ENCODE assay signal across 15 mouse cellular contexts in genomic region chr8:79620489-79621276, GRCm38 (mm10). TPM values are rescaled to one million over a fixed set of nuclear protein-coding genes. Genes with fewer than 3 reads are reported as not detected.
DNase-seq lines count a peak whose midpoint lies in the region; ATAC-seq lines count a peak whose summit lies in the region.
"Had no signal": no experiment of that assay in that cellular context is flagged by ENCODE, and none has a peak within 500 bp of the region (broad histone marks: within the 10 kb centered on the region; RNA-seq: fewer than 3 reads in every experiment).

No protein-coding gene starts in this region.

- no peak overlapping the region for H3K9ac ChIP-seq in embryonic facial prominence, embryonic 14.5 days (ENCODE audit: low read depth, low read length)
- no peak overlapping the region for H3K9ac ChIP-seq in kidney, embryonic 14.5 days (ENCODE audit: low read depth, low read length)
- H3K9ac ChIP-seq in neural tube, embryonic 12.5 days: no peak overlapping the region
- H3K9ac ChIP-seq in neural tube, embryonic 15.5 days (replicated peaks): no peak overlapping the region
- H3K9ac ChIP-seq: embryonic facial prominence, embryonic 12.5 days; forebrain, embryonic 15.5 days had no signal

- no peak overlapping the region for H3K4me2 ChIP-seq in embryonic facial prominence, embryonic 14.5 days (ENCODE audit: low read depth, low read length)
- no peak overlapping the region for H3K4me2 ChIP-seq in kidney, embryonic 14.5 days (replicated peaks; ENCODE audit: low read depth, low read length)
- no peak overlapping the region for H3K4me2 ChIP-seq in neural tube, embryonic 12.5 days (replicated peaks)
- no peak overlapping the region for H3K4me2 ChIP-seq in neural tube, embryonic 15.5 days
- H3K4me2 ChIP-seq: embryonic facial prominence, embryonic 12.5 days; forebrain, embryonic 15.5 days had no signal

- H3K27ac ChIP-seq in embryonic facial prominence, embryonic 14.5 days (replicated peaks; ENCODE audit: low read depth, low read length): 0 out of 2 replicates have a peak overlapping the region, but pooled peaks have one; percentile 29
- H3K27ac ChIP-seq in embryonic facial prominence, embryonic 10.5 days (replicated peaks): no peak overlapping the region
- H3K27ac ChIP-seq in kidney, embryonic 14.5 days (ENCODE audit: low read depth, low read length): peak overlapping the region; percentile 69; the same call in 1 of the 2 replicates
- no peak overlapping the region for H3K27ac ChIP-seq in neural tube, embryonic 12.5 days
- no peak overlapping the region for H3K27ac ChIP-seq in neural tube, embryonic 15.5 days (replicated peaks)
- H3K27ac ChIP-seq: embryonic facial prominence, embryonic 12.5 days; forebrain, embryonic 15.5 days; hindbrain, postnatal 0 days had no signal

- 52% methylated on average over 9 of the region's 9 CpGs for WGBS in embryonic facial prominence, embryonic 14.5 days
- WGBS in embryonic facial prominence, embryonic 10.5 days: 58% methylated on average over 9 of the region's 9 CpGs
- WGBS in kidney, embryonic 14.5 days: 60% methylated on average over 9 of the region's 9 CpGs
- 24% methylated on average over 9 of the region's 9 CpGs for whole genome bisulfite sequencing in neural tube, embryonic 12.5 days
- WGBS in neural tube, embryonic 15.5 days: 22% methylated on average over 9 of the region's 9 CpGs

- no peak for DNase-seq in embryonic facial prominence, embryonic 14.5 days (ENCODE audit: low spot score)
- DNase-seq in embryonic facial prominence, embryonic 10.5 days (ENCODE audit: low spot score): no peak
- DNase-seq in kidney, adult 11 months: no peak
- no peak for DNase-seq in thymus, adult 18-20 months
- no peak for DNase-seq in adrenal gland, adult 2 months
- DNase-seq: cerebellum, adult 18-20 months; gastrocnemius, postnatal 25 days; lung, adult 18-20 months; midbrain, embryonic 14.5 days had no signal

- no peaks in the 10 kb centered on the region for H3K36me3 ChIP-seq in embryonic facial prominence, embryonic 14.5 days (ENCODE audit: control insufficient read depth, insufficient read depth, low read length)
- H3K36me3 ChIP-seq in embryonic facial prominence, embryonic 10.5 days (replicated peaks): no peaks in the 10 kb centered on the region
- no peaks in the 10 kb centered on the region for H3K36me3 ChIP-seq in kidney, embryonic 14.5 days (ENCODE audit: control insufficient read depth, insufficient read depth, low read length)
- H3K36me3 ChIP-seq in neural tube, embryonic 12.5 days: no peaks in the 10 kb centered on the region
- H3K36me3 ChIP-seq in neural tube, embryonic 15.5 days: no peaks in the 10 kb centered on the region
- H3K36me3 ChIP-seq: embryonic facial prominence, embryonic 12.5 days; forebrain, embryonic 15.5 days had no signal

- H3K27me3 ChIP-seq in embryonic facial prominence, embryonic 14.5 days (replicated peaks; ENCODE audit: control insufficient read depth, insufficient read depth, low read length): no peaks in the 10 kb centered on the region
- H3K27me3 ChIP-seq in embryonic facial prominence, embryonic 10.5 days (replicated peaks; ENCODE audit: low read depth, poor library complexity, severe bottlenecking): no peaks in the 10 kb centered on the region
- no peaks in the 10 kb centered on the region for H3K27me3 ChIP-seq in kidney, embryonic 14.5 days (ENCODE audit: control insufficient read depth, insufficient read depth, low read length)
- no peaks in the 10 kb centered on the region for H3K27me3 ChIP-seq in neural tube, embryonic 12.5 days (replicated peaks)
- H3K27me3 ChIP-seq in neural tube, embryonic 15.5 days (replicated peaks): no peaks in the 10 kb centered on the region
- H3K27me3 ChIP-seq: embryonic facial prominence, embryonic 12.5 days; forebrain, embryonic 15.5 days had no signal

- H3K9me3 ChIP-seq in embryonic facial prominence, embryonic 14.5 days (ENCODE audit: control insufficient read depth, low read length): no peaks in the 10 kb centered on the region
- no peaks in the 10 kb centered on the region for H3K9me3 ChIP-seq in embryonic facial prominence, embryonic 10.5 days
- no peaks in the 10 kb centered on the region for H3K9me3 ChIP-seq in kidney, embryonic 14.5 days (ENCODE audit: control insufficient read depth, low read length)
- H3K9me3 ChIP-seq in neural tube, embryonic 12.5 days: no peaks in the 10 kb centered on the region
- no peaks in the 10 kb centered on the region for H3K9me3 ChIP-seq in neural tube, embryonic 15.5 days (replicated peaks)
- H3K9me3 ChIP-seq: embryonic facial prominence, embryonic 12.5 days; forebrain, embryonic 15.5 days had no signal

- no peak overlapping the region for H3K4me3 ChIP-seq in embryonic facial prominence, embryonic 14.5 days (ENCODE audit: low read depth, low read length)
- no peak overlapping the region for H3K4me3 ChIP-seq in embryonic facial prominence, embryonic 10.5 days
- H3K4me3 ChIP-seq in kidney, embryonic 14.5 days (ENCODE audit: low read length): no peak overlapping the region
- H3K4me3 ChIP-seq in neural tube, embryonic 12.5 days: no peak overlapping the region
- H3K4me3 ChIP-seq in neural tube, embryonic 15.5 days (replicated peaks): no peak overlapping the region
- H3K4me3 ChIP-seq: embryonic facial prominence, embryonic 12.5 days; forebrain, embryonic 15.5 days had no signal

- no peak for ATAC-seq in embryonic facial prominence, embryonic 14.5 days (ENCODE audit: low read depth)
- no peak for ATAC-seq in kidney, embryonic 14.5 days (ENCODE audit: low FRiP score, low TSS enrichment)
- peak; percentile 68; the same call in 1 of the 2 replicates for ATAC-seq in neural tube, embryonic 12.5 days (ENCODE audit: low FRiP score, low read depth)
- ATAC-seq in neural tube, embryonic 15.5 days (ENCODE audit: low FRiP score): no peak
- ATAC-seq: forebrain, embryonic 15.5 days; hindbrain, postnatal 0 days had no signal

- H3K4me1 ChIP-seq in embryonic facial prominence, embryonic 14.5 days (ENCODE audit: control insufficient read depth, insufficient read depth, low read length): no peaks in the 10 kb centered on the region
- H3K4me1 ChIP-seq in embryonic facial prominence, embryonic 10.5 days: peaks cover 20% of the 10 kb centered on the region
- H3K4me1 ChIP-seq in kidney, embryonic 14.5 days (ENCODE audit: control insufficient read depth, insufficient read depth, low read length): peaks cover 7% of the 10 kb centered on the region
- H3K4me1 ChIP-seq in neural tube, embryonic 12.5 days: peaks cover 12% of the 10 kb centered on the region; the same call in 1 of the 2 replicates
- no peaks in the 10 kb centered on the region; the same call in 1 of the 2 replicates for H3K4me1 ChIP-seq in neural tube, embryonic 15.5 days
- H3K4me1 ChIP-seq: embryonic facial prominence, embryonic 12.5 days; forebrain, embryonic 15.5 days had no signal

RNA-seq across cellular contexts. Expression of gene Otud4, which starts 18.7 kb away (rescaled TPM):
- 22.2 and 24.0 TPM in 2 replicates for polyA plus RNA-seq in embryonic facial prominence, embryonic 14.5 days (2014; fragmentation: Nextera tagmentation; extraction: Ambion mirVana)
- polyA plus RNA-seq in embryonic facial prominence, embryonic 10.5 days (2016; fragmentation: Nextera tagmentation; extraction: Ambion mirVana): 16.1 and 17.8 TPM in 2 replicates
- 17.6 and 30.9 TPM in 2 replicates for polyA plus RNA-seq in kidney, embryonic 14.5 days (2014; fragmentation: Nextera tagmentation; extraction: Ambion mirVana)
- 18.3 and 18.4 TPM in 2 replicates for polyA plus RNA-seq in neural tube, embryonic 12.5 days (2016; fragmentation: Nextera tagmentation; extraction: Ambion mirVana)
- polyA plus RNA-seq in neural tube, embryonic 15.5 days (2015; fragmentation: Nextera tagmentation; extraction: Ambion mirVana): 9.3 and 10.3 TPM in 2 replicates
- total RNA-seq in adrenal gland, adult 2 months (2021): 10 to 100 TPM; 32.9 to 56.6 TPM
- polyA plus RNA-seq in adrenal gland, adult 2 months (2012; rRNA removed): 12.1 and 16.4 TPM in 2 replicates

Comparison
In these comparisons a context has a peak if more than half of its experiments do, and no peak if none do; other contexts are left out.
1. H3K27ac ChIP-seq: peak in embryonic facial prominence, embryonic 14.5 days (single experiment) and kidney, embryonic 14.5 days (single experiment); none in embryonic facial prominence, embryonic 10.5 days (single experiment), neural tube, embryonic 12.5 days (single experiment) and neural tube, embryonic 15.5 days (single experiment).